Mouse (Mus musculus): ENCODE data around the gene Cmtm6.

DNA sequence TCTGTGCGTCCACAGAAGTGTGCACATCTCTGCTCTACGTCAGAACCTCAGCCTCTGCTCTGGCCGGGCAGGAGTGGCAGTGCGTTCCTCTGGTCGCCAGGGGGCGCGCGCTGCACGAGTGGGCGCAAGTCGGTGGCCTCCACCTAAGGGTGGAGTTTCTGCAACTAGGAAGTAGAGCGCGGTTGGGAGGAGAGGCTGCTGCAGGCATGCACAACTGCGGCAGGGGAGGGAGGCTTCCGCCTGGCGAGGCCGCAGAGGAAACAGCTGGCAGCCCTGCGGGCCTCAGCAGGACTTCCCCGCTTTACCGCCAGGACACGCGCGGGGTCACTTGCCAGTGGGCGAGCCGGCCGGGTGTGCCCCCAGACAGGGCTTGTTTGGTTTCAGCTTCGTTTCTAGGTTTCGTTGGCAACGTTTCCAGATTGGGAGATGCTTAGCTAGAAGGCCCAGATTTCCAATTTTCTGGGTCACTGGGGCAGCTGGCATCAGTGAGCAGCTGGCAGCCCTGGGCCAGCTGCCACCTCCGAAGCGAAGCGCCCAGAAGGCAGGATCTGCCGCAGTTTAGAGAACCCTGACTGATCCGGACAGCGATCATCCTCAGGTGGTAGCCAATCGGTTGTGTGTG, 22.1 kb downstream of the Cmtm6 start:
- TF ChIP-seq POLR2A (IDR thresholded peaks at IDR 0.05; ENCODE audit: borderline replicate concordance, insufficient read depth, low read length), result 0 out of 2 replicates have a peak, but pooled peaks have one; percentile 15
- TF ChIP-seq CTCF (IDR thresholded peaks at IDR 0.05; ENCODE audit: borderline replicate concordance, insufficient read depth, low read depth, low read length), result peak; percentile 92

All from cerebellum, adult 2 months (tissue).